Mouse (Mus musculus) retina, postnatal 1 day (tissue): ENCODE measurements at regions not wholly inside any gene's neighbourhood (a gene's known extent, or its start where the extent isn't known, plus 50 kb on each side); places are given as distances from the start of the nearest gene placed in this dataset.

Experiments
- DNase-seq: peaks from one replicate; pipeline ENCODE4 v3.0.0-alpha.2; 2012

GRCm38 (mm10) chr14:54097026-54097425 lies 156.9 kb downstream of the Dad1 start:
- DNase-seq: no peak

- no peak for DNase-seq
These were observed 161.5 kb downstream of the Dad1 start for GRCm38 (mm10) chr14:54092444-54092843.

GRCm38 (mm10) chr14:54086660-54087059 lies 167.2 kb downstream of the Dad1 start:
- no peak for DNase-seq

GRCm38 (mm10) chr14:54074659-54075058 lies 179.2 kb downstream of the Dad1 start:
- no peak for DNase-seq

GRCm38 (mm10) chr14:54072283-54072912 lies 181.5 kb downstream of the Dad1 start:
- DNase-seq: no peak

- no peak for DNase-seq
These were observed 183.7 kb downstream of the Dad1 start for GRCm38 (mm10) chr14:54070240-54070639.

GRCm38 (mm10) chr14:54068684-54069083 lies 185.2 kb downstream of the Dad1 start:
- no peak for DNase-seq

GRCm38 (mm10) chr14:54065466-54065865 lies 188.4 kb downstream of the Dad1 start:
- DNase-seq: no peak

GRCm38 (mm10) chr14:54064541-54065402 lies 189.1 kb downstream of the Dad1 start:
- peak; percentile 87 for DNase-seq

- no peak for DNase-seq
These were observed 192.3 kb downstream of the Dad1 start for GRCm38 (mm10) chr14:54061570-54061969.

- DNase-seq: peak; percentile 91
These were observed 194.1 kb downstream of the Dad1 start for GRCm38 (mm10) chr14:54059776-54060175.

- no peak for DNase-seq
These were observed 194.8 kb downstream of the Dad1 start for GRCm38 (mm10) chr14:54059096-54059495.

GRCm38 (mm10) chr14:54056691-54057090 lies 197.2 kb downstream of the Dad1 start:
- no peak for DNase-seq

- DNase-seq: no peak
These were observed 198.5 kb downstream of the Dad1 start for GRCm38 (mm10) chr14:54055390-54055789.

- no peak for DNase-seq
These were observed 211.6 kb downstream of the Dad1 start for GRCm38 (mm10) chr14:54042286-54042685.

- no peak for DNase-seq
These were observed 213.3 kb downstream of the Dad1 start for GRCm38 (mm10) chr14:54040644-54041043.

- DNase-seq: no peak
These were observed 219.4 kb downstream of the Dad1 start for GRCm38 (mm10) chr14:54034516-54034915.

GRCm38 (mm10) chr14:54023552-54023951 lies 230.4 kb downstream of the Dad1 start:
- DNase-seq: no peak

GRCm38 (mm10) chr14:54021443-54021842 lies 232.5 kb downstream of the Dad1 start:
- DNase-seq: no peak

- DNase-seq: no peak
These were observed 239.3 kb downstream of the Dad1 start for GRCm38 (mm10) chr14:54014628-54015027.

GRCm38 (mm10) chr14:54002083-54002482 lies 251.8 kb downstream of the Dad1 start:
- DNase-seq: no peak

GRCm38 (mm10) chr14:54000527-54000926 lies 253.4 kb downstream of the Dad1 start:
- DNase-seq: no peak

- no peak for DNase-seq
These were observed 260.5 kb downstream of the Dad1 start for GRCm38 (mm10) chr14:53993427-53993826.

- peak; percentile 54 for DNase-seq
These were observed 261.1 kb downstream of the Dad1 start for GRCm38 (mm10) chr14:53992712-53993286.
